Mouse (Mus musculus) kidney, adult 2 months (tissue): ENCODE data around the gene Slit3. TPM values are rescaled to one million over a fixed set of nuclear protein-coding genes. Genes with fewer than 3 reads are reported as not detected.

Source experiments
- DNase-seq: peaks from one replicate; pipeline ENCODE4 v3.0.0; 2021
- H3K27ac ChIP-seq: fragments of 200-500 bp; 2 replicates; pipeline ENCODE4 v1.5.1; 2012; ENCODE audit warnings: low read depth, low read length, control low read depth, inconsistent platforms; ENCODE audit not compliant: insufficient read depth
- H3K27me3 ChIP-seq: fragments of 200-500 bp; replicated peaks from 2 replicates; pipeline ENCODE4 v1.6.1; 2012; ENCODE audit warnings: mild to moderate bottlenecking, moderate library complexity, low read length, inconsistent platforms; ENCODE audit not compliant: control insufficient read depth, insufficient read depth
- H3K36me3 ChIP-seq: fragments of 200-500 bp; 2 replicates; pipeline ENCODE4 v1.6.1; 2012; ENCODE audit warnings: mild to moderate bottlenecking, moderate library complexity, low read length, inconsistent platforms; ENCODE audit not compliant: control insufficient read depth, insufficient read depth
- H3K4me1 ChIP-seq: fragments of 200-500 bp; 2 replicates; pipeline ENCODE4 v1.6.1; 2011; ENCODE audit warnings: low read length; ENCODE audit not compliant: control insufficient read depth, insufficient read depth
- H3K4me3 ChIP-seq: fragments of 200-500 bp; 2 replicates; pipeline ENCODE4 v1.5.1; 2011; ENCODE audit warnings: mild to moderate bottlenecking, low read depth, low read length, control low read depth; ENCODE audit not compliant: insufficient read depth
- CTCF ChIP-seq: fragments of 200-500 bp; conservative IDR thresholded peaks from 2 replicates; pipeline ENCODE4 v1.5.1; 2011; ENCODE audit warnings: low read depth, mild to moderate bottlenecking, control low read depth, low read length, moderate library complexity, mixed read lengths; ENCODE audit not compliant: insufficient read depth, insufficient read length
- POLR2A ChIP-seq: fragments of 200-500 bp; IDR thresholded peaks from one replicate; pipeline ENCODE4 v1.6.1; 2011; ENCODE audit warnings: low read depth, low read length, control low read depth
- WGBS: fragments of 180-500 bp; shearing (Covaris S2); methylation state at CpG from one replicate; pipeline ENCODE4 v1.1.7; 2018; 5-methylcytosine and 5-hydroxymethylcytosine counted together
- polyA plus RNA-seq: library from polyadenylated mRNA; depleted of rRNA; stranded (reverse); fragments of >200 nt; gene quantifications from 2 replicates; pipeline ENCODE4 v1.2.3, GENCODE M21; 2012

The Slit3 gene
- polyA plus RNA-seq, 1 experiment, result 8.4 TPM

DNA sequence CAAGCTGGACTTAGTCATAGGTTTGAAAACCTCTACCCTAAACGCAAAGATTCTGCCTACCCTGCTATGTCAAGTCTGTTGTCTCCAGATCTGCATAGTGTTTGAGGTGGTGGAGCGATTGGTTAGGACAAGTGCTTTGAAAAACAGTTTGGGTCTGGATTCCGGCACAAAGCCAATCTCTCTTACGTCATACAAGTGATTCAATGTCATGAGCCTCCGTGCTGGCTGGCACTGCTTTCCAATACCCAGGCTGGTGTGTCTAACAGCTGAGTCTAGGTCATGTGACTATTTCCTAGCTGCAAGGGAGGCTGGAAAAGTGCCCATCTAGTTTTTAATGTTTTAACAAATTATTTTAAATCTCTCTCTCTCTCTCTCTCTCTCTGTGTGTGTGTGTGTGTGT is 196.2 kb downstream of the Slit3 start:
- H3K27ac ChIP-seq, result no peak overlapping the region
- no peaks in the 10 kb centered on the region for H3K4me1 ChIP-seq
- WGBS, result 86% methylated on average over 5 of the region's 5 CpGs
- TF ChIP-seq POLR2A (no peak), CTCF (no peak)
- no peak for DNase-seq
- no peak overlapping the region for H3K4me3 ChIP-seq
- H3K36me3 ChIP-seq, result no peaks in the 10 kb centered on the region
- no peaks in the 10 kb centered on the region for H3K27me3 ChIP-seq

- Histone ChIP-seq H3K4me3 (no peak overlapping the region), H3K27me3 (no peaks in the 10 kb centered on the region), H3K4me1 (no peaks in the 10 kb centered on the region), H3K36me3 (no peaks in the 10 kb centered on the region), H3K27ac (no peak overlapping the region)
- DNase-seq, result no peak
- no peak for TF ChIP-seq POLR2A
- TF ChIP-seq CTCF, result no peak
- 88% methylated on average over 7 of the region's 7 CpGs for WGBS
These were observed 196.9 kb downstream of the Slit3 start for GRCm38 (mm10) chr11:35317775-35318432.

DNA sequence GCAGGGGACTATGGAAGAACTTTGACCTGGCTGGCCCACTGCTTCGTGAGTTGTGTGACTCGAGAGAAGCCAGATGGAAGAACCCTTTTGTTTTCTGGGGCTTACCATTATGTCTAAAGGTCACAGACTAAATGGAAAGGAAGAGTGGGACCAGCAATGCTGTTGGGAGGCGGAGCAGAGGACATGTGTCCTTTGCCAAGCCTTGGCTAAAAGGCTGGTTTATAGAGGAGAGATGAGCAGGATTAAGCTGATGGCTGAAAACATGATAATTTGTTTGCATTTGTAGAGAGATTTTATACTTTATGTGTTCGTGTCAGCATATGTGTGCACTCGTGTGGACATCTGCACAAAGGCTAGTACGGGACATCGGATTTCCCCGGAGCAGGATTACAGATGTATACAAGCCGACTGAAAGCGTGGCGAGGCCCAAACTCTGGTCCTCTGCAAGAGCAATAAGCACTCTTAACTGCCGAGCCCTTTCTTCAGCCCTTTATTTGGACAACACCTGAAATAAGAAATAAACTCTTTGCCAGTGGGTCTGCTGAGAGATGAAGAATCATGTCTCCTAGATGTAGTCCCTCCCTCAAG is 197.5 kb downstream of the Slit3 start:
- no peak for DNase-seq
- no peak for TF ChIP-seq CTCF
- TF ChIP-seq POLR2A, result no peak
- WGBS, result 89% methylated on average over 12 of the region's 12 CpGs
- Histone ChIP-seq H3K36me3 (no peaks in the 10 kb centered on the region), H3K27me3 (no peaks in the 10 kb centered on the region), H3K4me1 (no peaks in the 10 kb centered on the region), H3K27ac (no peak overlapping the region), H3K4me3 (no peak overlapping the region)

- Histone ChIP-seq H3K27ac (no peak overlapping the region), H3K36me3 (no peaks in the 10 kb centered on the region), H3K4me3 (no peak overlapping the region), H3K4me1 (no peaks in the 10 kb centered on the region), H3K27me3 (no peaks in the 10 kb centered on the region)
- 83% methylated on average over 3 of the region's 3 CpGs for WGBS
- no peak for DNase-seq
- TF ChIP-seq POLR2A (no peak), CTCF (no peak)
These were observed 199.5 kb downstream of the Slit3 start for GRCm38 (mm10) chr11:35320518-35320917.

- Histone ChIP-seq H3K4me3 (no peak overlapping the region), H3K36me3 (no peaks in the 10 kb centered on the region), H3K27ac (no peak overlapping the region), H3K4me1 (no peaks in the 10 kb centered on the region), H3K27me3 (no peaks in the 10 kb centered on the region)
- TF ChIP-seq POLR2A (no peak), CTCF (no peak)
- DNase-seq, result no peak
- WGBS, result 61% methylated on average over 5 of the region's 5 CpGs
These were observed 203.4 kb downstream of the Slit3 start for GRCm38 (mm10) chr11:35324397-35324796.

- DNase-seq, result no peak
- no peak for TF ChIP-seq CTCF
- TF ChIP-seq POLR2A, result no peak
- no peaks in the 10 kb centered on the region for H3K27me3 ChIP-seq
- WGBS, result 72% methylated on average over 10 of the region's 10 CpGs
- H3K36me3 ChIP-seq, result no peaks in the 10 kb centered on the region
- H3K4me1 ChIP-seq, result no peaks in the 10 kb centered on the region
- no peak overlapping the region for H3K4me3 ChIP-seq
- no peak overlapping the region for H3K27ac ChIP-seq
These were observed 204.3 kb downstream of the Slit3 start for GRCm38 (mm10) chr11:35325131-35325995.

GRCm38 (mm10) chr11:35326346-35326745 is 205.3 kb downstream of the Slit3 start:
- 57% methylated on average over 3 of the region's 3 CpGs for WGBS
- no peak overlapping the region for H3K4me3 ChIP-seq
- no peaks in the 10 kb centered on the region for H3K36me3 ChIP-seq
- TF ChIP-seq POLR2A (no peak), CTCF (no peak)
- H3K27ac ChIP-seq, result no peak overlapping the region
- H3K4me1 ChIP-seq, result no peaks in the 10 kb centered on the region
- H3K27me3 ChIP-seq, result no peaks in the 10 kb centered on the region
- no peak for DNase-seq
